Mouse (Mus musculus) right cerebral cortex, postnatal 4 days (tissue): ENCODE results near the gene A630023A22Rik.
A peak's percentile ranks its signal among the peaks of the same experiment; 100 is the strongest.

Experiments used
- DNase-seq: peaks from one replicate; pipeline ENCODE4 v3.0.0-alpha.2; 2022

Gene A630023A22Rik

GRCm38 (mm10) chr14:34102601-34103000, at the start of gene A630023A22Rik:
Gene A630023A22Rik, minus strand, starts transcription at chr14:34102754.
- DNase-seq = no peak

GRCm38 (mm10) chr14:34152342-34152741, 49.8 kb upstream of the A630023A22Rik start, which contains the start of gene Npy4r:
Gene Npy4r, minus strand, starts transcription at chr14:34152489.
- no peak for DNase-seq

DNA sequence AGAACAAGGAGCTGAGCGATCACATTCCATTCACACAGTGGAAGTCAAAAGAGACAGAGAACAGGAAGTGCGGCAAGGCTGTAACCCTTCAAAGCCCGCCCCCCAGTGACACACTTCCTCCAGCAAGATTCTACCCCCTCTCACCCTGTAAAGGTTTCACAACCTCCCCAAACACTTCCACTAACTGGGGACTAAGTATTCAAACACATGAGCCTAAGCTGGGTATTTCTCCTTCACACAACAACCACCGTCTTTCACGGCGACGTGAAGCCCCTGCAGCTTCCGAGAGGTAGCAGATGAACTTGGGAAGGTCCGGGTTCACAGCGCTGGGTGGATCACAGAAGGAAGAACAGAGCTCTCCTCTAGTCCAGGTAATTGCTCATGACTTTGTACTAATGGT, 40.4 kb upstream of the A630023A22Rik start:
- no peak for DNase-seq

GRCm38 (mm10) chr14:34142316-34142715, 39.8 kb upstream of the A630023A22Rik start:
- DNase-seq = no peak

- no peak for DNase-seq
Measured at GRCm38 (mm10) chr14:34139671-34140664, 37.4 kb upstream of the A630023A22Rik start.

DNA sequence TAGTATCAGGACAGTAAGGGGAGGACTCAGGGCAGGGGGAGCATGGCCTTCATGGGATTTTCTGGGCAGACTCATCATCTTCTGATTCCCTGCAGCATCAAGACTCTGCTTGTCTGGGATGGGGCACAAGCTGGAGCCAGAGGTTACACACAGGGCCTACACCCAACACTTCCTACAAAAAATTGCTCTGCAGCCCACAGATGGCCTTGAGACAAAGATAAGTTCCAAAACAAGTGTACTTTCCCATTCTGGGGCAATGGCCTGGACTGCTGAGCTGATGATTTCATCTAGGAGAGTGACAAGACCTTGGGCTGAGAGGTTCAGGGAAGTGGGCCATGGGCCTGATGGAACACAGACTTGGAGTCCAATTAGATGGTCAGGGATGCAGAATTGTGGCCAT, 32.8 kb upstream of the A630023A22Rik start:
- DNase-seq = no peak

GRCm38 (mm10) chr14:34131216-34131615, 28.7 kb upstream of the A630023A22Rik start:
- no peak for DNase-seq

GRCm38 (mm10) chr14:34121691-34122090, 19.1 kb upstream of the A630023A22Rik start:
- DNase-seq = no peak

DNA sequence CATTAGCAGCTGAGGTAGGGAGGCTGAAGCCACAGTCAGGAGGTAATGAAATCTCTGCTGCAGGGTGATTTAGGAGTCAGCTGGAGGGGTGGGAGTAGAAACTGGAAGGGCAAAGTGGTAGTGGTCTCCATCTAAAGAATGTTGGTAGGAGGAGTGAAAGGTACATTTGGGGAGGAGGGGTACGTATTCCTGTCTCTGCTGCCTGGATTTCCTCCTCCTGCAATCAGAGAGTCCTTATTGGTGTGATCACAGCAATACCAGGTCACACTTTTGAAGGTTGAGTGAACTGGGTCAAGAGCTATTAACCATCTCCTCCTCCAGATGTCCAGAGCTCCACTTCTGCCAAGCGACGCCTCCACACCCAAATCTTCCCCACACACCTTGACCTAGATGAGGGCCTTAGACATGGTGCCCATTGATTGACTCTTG, 18.4 kb upstream of the A630023A22Rik start:
- no peak for DNase-seq

- DNase-seq = no peak
Measured at GRCm38 (mm10) chr14:34120016-34120910, 17.7 kb upstream of the A630023A22Rik start.

GRCm38 (mm10) chr14:34119046-34119723, 16.6 kb upstream of the A630023A22Rik start:
- no peak for DNase-seq

GRCm38 (mm10) chr14:34114311-34114710, 11.8 kb upstream of the A630023A22Rik start:
- DNase-seq = no peak

- no peak for DNase-seq
Measured at GRCm38 (mm10) chr14:34107594-34107993, 5.0 kb upstream of the A630023A22Rik start.

GRCm38 (mm10) chr14:34106389-34107062, 4.0 kb upstream of the A630023A22Rik start:
- DNase-seq = peak; percentile 35

- peak; percentile 49 for DNase-seq
Measured at GRCm38 (mm10) chr14:34104892-34105291, 2.3 kb upstream of the A630023A22Rik start.

DNA sequence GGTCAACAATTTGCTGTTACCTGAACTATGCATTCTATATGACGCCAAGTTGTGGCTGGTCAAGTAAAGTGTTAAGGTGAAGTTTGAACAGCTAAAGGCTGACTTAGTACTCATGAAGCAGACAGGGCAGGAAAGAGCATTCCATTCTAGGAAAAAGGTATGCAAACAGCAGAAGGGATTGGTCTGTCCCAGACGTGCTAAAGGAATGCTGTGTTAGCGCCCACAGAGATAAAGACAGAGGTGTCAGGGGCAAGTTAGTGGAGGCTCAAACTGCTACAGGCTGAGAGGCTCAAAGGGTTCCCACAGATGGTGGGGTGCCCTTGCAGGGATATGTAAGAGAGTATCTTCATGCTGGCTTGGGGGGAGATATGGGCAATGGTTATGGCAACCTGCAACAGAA, 1.3 kb upstream of the A630023A22Rik start:
- DNase-seq = no peak

DNA sequence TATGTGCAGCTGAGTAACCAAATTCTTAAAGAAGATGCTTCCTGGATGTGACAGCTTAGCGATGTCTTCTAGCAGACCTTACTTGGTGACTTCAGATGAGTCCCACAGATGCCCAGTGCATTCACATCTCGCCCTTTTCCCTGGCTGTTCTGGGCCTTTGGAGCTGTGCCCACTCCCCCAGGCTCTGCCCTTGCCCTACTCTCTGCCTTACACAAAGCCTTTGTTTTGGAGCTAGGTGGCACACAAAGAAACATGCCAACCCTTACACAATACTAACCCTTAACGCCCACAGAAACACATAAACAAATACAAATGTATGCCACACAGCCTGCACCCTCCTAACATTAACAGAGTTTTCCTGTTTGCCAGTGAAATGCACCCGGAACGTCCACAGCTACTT, 6.4 kb downstream of the A630023A22Rik start:
- no peak for DNase-seq

GRCm38 (mm10) chr14:34092856-34093255, 9.7 kb downstream of the A630023A22Rik start:
- no peak for DNase-seq

DNA sequence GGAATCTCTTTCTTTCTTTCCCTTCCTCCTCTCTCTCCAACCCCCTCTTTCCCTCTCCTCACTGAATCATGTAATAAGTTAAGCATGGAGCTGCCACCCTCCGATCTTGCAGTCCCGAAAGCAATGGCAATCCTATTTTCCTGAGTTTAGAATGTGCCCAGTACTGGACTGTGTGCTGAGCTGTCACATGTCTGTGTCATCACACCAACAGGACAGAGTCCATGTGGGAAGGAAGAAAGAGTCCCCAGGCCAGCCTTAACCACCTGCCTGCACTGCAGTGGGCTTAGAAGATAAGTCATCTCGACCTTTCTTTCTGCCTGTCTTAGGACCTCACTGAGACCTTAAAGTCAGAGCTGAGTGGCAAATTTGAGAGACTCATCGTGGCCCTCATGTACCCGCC, 11.1 kb downstream of the A630023A22Rik start:
- DNase-seq = no peak

- no peak for DNase-seq
Measured at GRCm38 (mm10) chr14:34089796-34090195, 12.8 kb downstream of the A630023A22Rik start.

DNA sequence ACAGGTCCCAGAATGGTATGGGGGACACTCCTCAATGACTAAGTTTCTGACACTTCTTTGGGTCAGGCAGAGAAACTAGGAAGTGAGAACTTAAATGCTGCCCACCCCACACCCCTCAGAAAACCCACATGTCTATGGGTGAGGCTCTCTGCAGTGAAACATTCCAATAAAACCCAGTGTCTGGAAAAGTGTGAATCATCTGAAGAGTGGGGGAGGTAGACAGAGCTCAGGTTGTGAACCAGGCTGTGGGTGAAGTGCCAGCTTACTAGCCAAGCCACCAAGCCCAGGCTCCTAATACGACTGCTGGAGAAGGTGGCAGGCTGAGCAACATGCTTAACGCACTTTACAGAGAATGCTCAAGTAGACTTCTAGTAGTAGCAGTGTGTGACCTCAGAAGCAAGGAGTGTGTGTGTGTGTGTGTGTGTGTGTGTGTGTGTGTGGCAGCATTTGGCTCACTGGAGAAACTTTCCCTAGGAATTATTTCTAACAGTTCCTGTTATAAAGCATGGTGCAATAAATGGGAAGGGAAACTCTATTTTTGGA, 14.6 kb downstream of the A630023A22Rik start:
- no peak for DNase-seq

DNA sequence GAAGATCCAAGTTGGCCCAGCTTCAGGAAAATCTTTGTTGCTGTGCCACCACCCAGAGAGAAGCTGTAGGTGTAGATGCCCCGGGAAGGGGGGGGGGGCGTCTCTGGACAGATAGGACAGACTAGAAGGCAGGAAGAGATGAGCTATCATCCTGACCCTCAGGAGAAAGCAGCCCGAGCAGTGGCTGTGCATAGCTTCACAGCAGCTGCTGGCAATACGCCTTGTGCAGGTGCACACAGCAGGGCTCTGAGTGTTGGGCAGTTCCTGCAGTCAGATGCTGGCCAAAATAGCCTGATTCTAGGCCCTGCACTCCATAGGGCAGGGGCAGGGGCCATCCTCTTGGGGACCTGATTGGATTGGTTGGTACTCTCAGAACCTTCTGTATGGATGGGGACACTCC, 15.7 kb downstream of the A630023A22Rik start:
- DNase-seq = no peak
